Mouse (Mus musculus) macrophage (primary cell): ENCODE data around the gene Cdh16. TPM values are rescaled to one million over a fixed set of nuclear protein-coding genes. Genes with fewer than 3 reads are reported as not detected.
A peak's percentile ranks its signal among the peaks of the same experiment; 100 is the strongest.

Experiments
- H3K27ac ChIP-seq: fragments of 350-480 bp; formaldehyde crosslinking; 2 replicates; pipeline ENCODE4 v1.9.0; 2021
- H3K36me3 ChIP-seq: fragments of 350-480 bp; formaldehyde crosslinking; 2 replicates; pipeline ENCODE4 v1.9.0; 2021; ENCODE audit errors: inconsistent target
- H3K4me3 ChIP-seq: fragments of 350-480 bp; formaldehyde crosslinking; 2 replicates; pipeline ENCODE4 v1.9.0; 2021; ENCODE audit errors: inconsistent target
- H3K79me2 ChIP-seq: fragments of 350-480 bp; formaldehyde crosslinking; 2 replicates; pipeline ENCODE4 v1.9.0; 2021; ENCODE audit errors: inconsistent target
- WGBS: methylation state at CpG from one replicate; pipeline ENCODE4 v1.1.7; 2026; ENCODE audit warnings: inconsistent platforms; ENCODE audit not compliant: missing documents; 5-methylcytosine and 5-hydroxymethylcytosine counted together
- polyA plus RNA-seq: library from polyadenylated mRNA; stranded (reverse); fragments of 250-400 nt; gene quantifications from 3 replicates; pipeline ENCODE4 v1.2.4, GENCODE M21; 2018; ENCODE audit warnings: inconsistent platforms

Cdh16 gene
- polyA plus RNA-seq, 1 experiment from 2014 or later: not detected

- Histone ChIP-seq H3K4me3 (peak overlapping the region; percentile 64), H3K36me3 (no peaks in the 10 kb centered on the region), H3K27ac (0 out of 2 replicates have a peak overlapping the region, but pooled peaks have one; percentile 7), H3K79me2 (no peaks in the 10 kb centered on the region)
- 2% methylated on average over 26 of the region's 26 CpGs for WGBS
These were observed 53.5 kb downstream of the Cdh16 start for GRCm38 (mm10) chr8:104570436-104571343.

GRCm38 (mm10) chr8:104569559-104569958, 54.6 kb downstream of the Cdh16 start:
- Histone ChIP-seq H3K4me3 (no peak overlapping the region), H3K27ac (no peak overlapping the region), H3K36me3 (no peaks in the 10 kb centered on the region), H3K79me2 (no peaks in the 10 kb centered on the region)
- WGBS: 93% methylated on average over 1 of the region's 1 CpGs

- Histone ChIP-seq H3K27ac (no peak overlapping the region), H3K4me3 (no peak overlapping the region), H3K79me2 (no peaks in the 10 kb centered on the region), H3K36me3 (no peaks in the 10 kb centered on the region)
- 100% methylated on average over 5 of the region's 5 CpGs for whole genome bisulfite sequencing
These were observed 58.8 kb downstream of the Cdh16 start for GRCm38 (mm10) chr8:104565457-104565798.

- 23% methylated on average over 10 of the region's 22 CpGs for WGBS
- Histone ChIP-seq H3K36me3 (no peaks in the 10 kb centered on the region), H3K27ac (no peak overlapping the region), H3K4me3 (no peak overlapping the region), H3K79me2 (no peaks in the 10 kb centered on the region)
These were observed 59.4 kb downstream of the Cdh16 start for GRCm38 (mm10) chr8:104564633-104565456.

GRCm38 (mm10) chr8:104560731-104561130, 63.5 kb downstream of the Cdh16 start:
- Histone ChIP-seq H3K36me3 (no peaks in the 10 kb centered on the region), H3K27ac (no peak overlapping the region), H3K4me3 (no peak overlapping the region), H3K79me2 (no peaks in the 10 kb centered on the region)

GRCm38 (mm10) chr8:104557226-104557625, 67.0 kb downstream of the Cdh16 start:
- no peak overlapping the region for H3K4me3 ChIP-seq
- no peaks in the 10 kb centered on the region for H3K36me3 ChIP-seq
- H3K79me2 ChIP-seq: no peaks in the 10 kb centered on the region
- H3K27ac ChIP-seq: no peak overlapping the region
- 74% methylated on average over 7 of the region's 7 CpGs for WGBS

- WGBS: 70% methylated on average over 4 of the region's 4 CpGs
- H3K36me3 ChIP-seq: no peaks in the 10 kb centered on the region
- no peak overlapping the region for H3K27ac ChIP-seq
- no peaks in the 10 kb centered on the region for H3K79me2 ChIP-seq
- H3K4me3 ChIP-seq: no peak overlapping the region
These were observed 69.0 kb downstream of the Cdh16 start for GRCm38 (mm10) chr8:104555191-104555590.

Other genes starting within 250 kb of the Cdh16 start
- gene Cmtm4, start 228.6 kb downstream of the Cdh16 start, polyA plus RNA-seq: 7.3 to 11.9 TPM (median 9.5 TPM) in 3 replicates
- gene Dync1li2, start 181.3 kb downstream of the Cdh16 start, polyA plus RNA-seq: 33.1 to 37.5 TPM (median 36.4 TPM) in 3 replicates
- gene Terb1, start 114.5 kb downstream of the Cdh16 start, polyA plus RNA-seq: not detected in 3 replicates
- 28.5 to 70.6 TPM (median 35.2 TPM) in 3 replicates for gene Nae1, start 89.8 kb downstream of the Cdh16 start, polyA plus RNA-seq
- 0.32 to 0.81 TPM (median 0.33 TPM) in 3 replicates for gene Car7, start 89.7 kb downstream of the Cdh16 start, polyA plus RNA-seq
- gene Pdp2, start 32.9 kb downstream of the Cdh16 start, polyA plus RNA-seq: 6.1 to 8.6 TPM (median 6.2 TPM) in 3 replicates
- gene Rrad, start 6.9 kb upstream of the Cdh16 start, polyA plus RNA-seq: 2.3 to 7.2 TPM (median 2.7 TPM) in 3 replicates
- gene Ciao2b, start 17.6 kb upstream of the Cdh16 start, polyA plus RNA-seq: 33.8 to 37.1 TPM (median 34.4 TPM) in 3 replicates
- not detected in 3 replicates for gene Ces2a, start 109.6 kb upstream of the Cdh16 start, polyA plus RNA-seq
- not detected in 3 replicates for gene Ces2b, start 207.2 kb upstream of the Cdh16 start, polyA plus RNA-seq
- gene Ces2c, start 222.7 kb upstream of the Cdh16 start, polyA plus RNA-seq: not detected in 3 replicates